Mouse (Mus musculus) MEL (cell line): ENCODE results near the gene Fam221b. TPM values are rescaled to one million over a fixed set of nuclear protein-coding genes. Genes with fewer than 3 reads are reported as not detected.

Experiments used
- DNase-seq: peaks from one replicate; pipeline ENCODE4 v3.0.0; 2011; ENCODE audit warnings: low read depth, low spot score
- H3K27ac ChIP-seq: 2 replicates; pipeline ENCODE4 v1.5.1; 2012; ENCODE audit warnings: low read depth, mild to moderate bottlenecking, control low read depth, low read length, moderate library complexity; ENCODE audit not compliant: control insufficient read depth
- H3K27me3 ChIP-seq, 2 experiments: fragments of 150-350 bp in 1 of 2; sonication (generic) in 1 of 2; 2 replicates each; pipeline ENCODE4 v1.6.1; 2012; ENCODE audit warnings: low read length in 2 of 2, mild to moderate bottlenecking in 2 of 2, improper control_type of control experiment in 1 of 2, moderate library complexity in 1 of 2; ENCODE audit not compliant: insufficient read depth in 2 of 2, control insufficient read depth in 1 of 2
- H3K36me3 ChIP-seq, 2 experiments: 2 replicates each; pipeline ENCODE4 v1.6.1; 2012 to 2014; ENCODE audit warnings: low read length in 2 of 2, improper control_type of control experiment in 1 of 2, inconsistent platforms in 1 of 2, mild to moderate bottlenecking in 1 of 2; ENCODE audit not compliant: insufficient read depth in 2 of 2, control insufficient read depth in 1 of 2
- H3K4me1 ChIP-seq, 2 experiments: fragments of 150-350 bp in 1 of 2; sonication (generic) in 1 of 2; 2 replicates each; pipeline ENCODE4 v1.6.1; 2012; ENCODE audit warnings: low read length in 2 of 2, improper control_type of control experiment in 1 of 2, mild to moderate bottlenecking in 1 of 2; ENCODE audit not compliant: insufficient read depth in 2 of 2, control insufficient read depth in 1 of 2
- H3K4me3 ChIP-seq, 2 experiments: fragments of 150-350 bp in 1 of 2; sonication (generic) in 1 of 2; 2 replicates each; pipeline ENCODE4 v1.5.1; 2012; ENCODE audit warnings: low read depth in 2 of 2, low read length in 2 of 2, mild to moderate bottlenecking in 2 of 2, moderate library complexity in 2 of 2, control low read depth in 1 of 2, improper control_type of control experiment in 1 of 2; ENCODE audit not compliant: control insufficient read depth in 1 of 2, insufficient read depth in 1 of 2
- H3K79me2 ChIP-seq: 2 replicates; pipeline ENCODE4 v1.6.1; 2012; ENCODE audit warnings: mild to moderate bottlenecking, low read length, moderate library complexity; ENCODE audit not compliant: control insufficient read depth, poor library complexity, insufficient read depth
- H3K9ac ChIP-seq: 2 replicates; pipeline ENCODE4 v1.6.1; 2012; ENCODE audit warnings: low read depth, mild to moderate bottlenecking, control low read depth, low read length, moderate library complexity; ENCODE audit not compliant: control insufficient read depth, poor library complexity, severe bottlenecking
- H3K9me3 ChIP-seq: fragments of 150-350 bp; sonication (generic); replicated peaks from 2 replicates; pipeline ENCODE4 v1.6.1; 2012; ENCODE audit warnings: mild to moderate bottlenecking, low read length, improper control_type of control experiment, moderate library complexity; ENCODE audit not compliant: insufficient read depth
- CHD1 ChIP-seq: IDR thresholded peaks from 2 replicates; pipeline ENCODE4 v1.6.1; 2012; ENCODE audit warnings: low read depth, mild to moderate bottlenecking, inconsistent platforms, low read length, improper control_type of control experiment
- CHD2 ChIP-seq: IDR thresholded peaks from 2 replicates; pipeline ENCODE4 v1.6.1; 2011; ENCODE audit warnings: low read length, improper control_type of control experiment
- ELF1 ChIP-seq: IDR thresholded peaks from 2 replicates; pipeline ENCODE4 v1.6.1; 2014; ENCODE audit warnings: low read depth, mild to moderate bottlenecking, inconsistent platforms, low read length, improper control_type of control experiment, moderate library complexity
- EP300 ChIP-seq, 2 experiments: IDR thresholded peaks; 2 replicates each; pipeline ENCODE4 v1.6.1; 2011; ENCODE audit warnings: improper control_type of control experiment in 2 of 2, low read length in 2 of 2, low read depth in 1 of 2, mild to moderate bottlenecking in 1 of 2
- ETS1 ChIP-seq: IDR thresholded peaks from 2 replicates; pipeline ENCODE4 v1.6.1; 2012; ENCODE audit warnings: low read depth, mild to moderate bottlenecking, inconsistent platforms, low read length, improper control_type of control experiment, moderate library complexity
- HCFC1 ChIP-seq: IDR thresholded peaks from 2 replicates; pipeline ENCODE4 v1.6.1; 2012; ENCODE audit warnings: low read depth, mild to moderate bottlenecking, inconsistent platforms, low read length, improper control_type of control experiment, moderate library complexity
- KAT2A ChIP-seq: conservative IDR thresholded peaks from 2 replicates; pipeline ENCODE4 v1.6.1; 2012; ENCODE audit warnings: low read depth, low read length, improper control_type of control experiment, inconsistent platforms
- MAX ChIP-seq: IDR thresholded peaks from 2 replicates; pipeline ENCODE4 v1.6.1; 2011; ENCODE audit warnings: low read length, improper control_type of control experiment
- MAZ ChIP-seq: IDR thresholded peaks from 2 replicates; pipeline ENCODE4 v1.6.1; 2012; ENCODE audit warnings: low read depth, mild to moderate bottlenecking, inconsistent platforms, low read length, improper control_type of control experiment
- MEF2A ChIP-seq: IDR thresholded peaks from 2 replicates; pipeline ENCODE4 v1.6.1; 2014; ENCODE audit warnings: low read depth, mild to moderate bottlenecking, inconsistent platforms, low read length, improper control_type of control experiment; ENCODE audit not compliant: poor library complexity, insufficient replicate concordance, severe bottlenecking; ENCODE audit errors: extremely low read depth
- MXI1 ChIP-seq: IDR thresholded peaks from 2 replicates; pipeline ENCODE4 v1.6.1; 2011; ENCODE audit warnings: mild to moderate bottlenecking, low read depth, low read length, improper control_type of control experiment
- MYC ChIP-seq: IDR thresholded peaks from 2 replicates; pipeline ENCODE4 v1.6.1; 2011; ENCODE audit warnings: low read depth, mild to moderate bottlenecking, low read length, improper control_type of control experiment, moderate library complexity
- POLR2AphosphoS2 ChIP-seq: IDR thresholded peaks from 2 replicates; pipeline ENCODE4 v1.6.1; 2011; ENCODE audit warnings: low read length, improper control_type of control experiment
- SIN3A ChIP-seq: IDR thresholded peaks from 2 replicates; pipeline ENCODE4 v1.6.1; 2012; ENCODE audit warnings: low read length, improper control_type of control experiment, inconsistent platforms
- SMC3 ChIP-seq: IDR thresholded peaks from 2 replicates; pipeline ENCODE4 v1.6.1; 2011; ENCODE audit warnings: low read depth, low read length, improper control_type of control experiment
- TAL1 ChIP-seq: IDR thresholded peaks from 2 replicates; pipeline ENCODE4 v1.6.1; 2012; ENCODE audit warnings: mild to moderate bottlenecking, inconsistent platforms, low read length, moderate library complexity, mixed read lengths
- UBTF ChIP-seq: IDR thresholded peaks from 2 replicates; pipeline ENCODE4 v1.6.1; 2012; ENCODE audit warnings: low read depth, mild to moderate bottlenecking, inconsistent platforms, low read length, improper control_type of control experiment, moderate library complexity, borderline replicate concordance; ENCODE audit not compliant: insufficient read depth
- ZC3H11A ChIP-seq: IDR thresholded peaks from 2 replicates; pipeline ENCODE4 v1.6.1; 2012; ENCODE audit warnings: low read depth, mild to moderate bottlenecking, inconsistent platforms, low read length, improper control_type of control experiment
- polyA plus RNA-seq, 2 experiments: library from polyadenylated mRNA; stranded (reverse) in 1 of 2; unstranded in 1 of 2; fragments of >175 nt in 1 of 2; fragments of >200 nt in 1 of 2; gene quantifications; 2 replicates each; pipeline versions ENCODE4 v1.2.1 to v1.2.4; 2012; ENCODE audit warnings: low replicate concordance in 2 of 2, low read depth in 1 of 2; ENCODE audit not compliant: insufficient read length in 2 of 2, insufficient read depth in 1 of 2, missing spikeins in 1 of 2
- total RNA-seq: library from RNA; depleted of rRNA; stranded (reverse); fragments of 300-350 nt; gene quantifications from 2 replicates; pipeline ENCODE4 v1.2.3, GENCODE M21; 2012

The Fam221b gene
- total and polyA plus RNA-seq, 3 experiments: 0.10 to 8.8 TPM; not detected in 1

DNA sequence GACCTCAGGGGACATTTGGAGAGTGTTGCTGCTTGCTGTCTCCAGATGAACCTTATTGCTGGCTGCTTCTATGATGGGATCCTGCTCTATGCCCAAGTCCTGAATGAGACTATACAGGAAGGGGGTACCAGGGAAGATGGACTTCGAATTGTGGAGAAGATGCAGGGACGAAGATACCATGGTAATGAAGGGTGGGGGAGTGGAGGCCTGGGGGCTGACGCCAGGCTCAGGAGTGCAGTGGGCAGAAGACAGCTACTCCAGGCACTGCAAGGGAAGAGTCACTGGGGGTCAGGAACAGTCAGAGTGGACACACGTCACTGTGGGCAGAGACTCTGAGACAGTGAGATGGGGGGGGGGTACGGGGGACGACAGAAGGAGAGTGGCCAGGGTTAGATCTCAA, 28.5 kb downstream of the Fam221b start:
- no peak for DNase-seq
- no peak overlapping the region for H3K27ac ChIP-seq
- H3K4me1 ChIP-seq: no peaks in the 10 kb centered on the region
- no peak for TF ChIP-seq ZC3H11A
- no peak for TF ChIP-seq MAZ
- no peak for TF ChIP-seq CHD2
- no peaks in the 10 kb centered on the region for H3K36me3 ChIP-seq
- no peaks in the 10 kb centered on the region; a peak in 2 of 4 replicates for H3K27me3 ChIP-seq
- H3K4me3 ChIP-seq: no peak overlapping the region
- H3K9ac ChIP-seq: no peak overlapping the region
- H3K9me3 ChIP-seq: no peaks in the 10 kb centered on the region
- no peaks in the 10 kb centered on the region for H3K79me2 ChIP-seq

DNA sequence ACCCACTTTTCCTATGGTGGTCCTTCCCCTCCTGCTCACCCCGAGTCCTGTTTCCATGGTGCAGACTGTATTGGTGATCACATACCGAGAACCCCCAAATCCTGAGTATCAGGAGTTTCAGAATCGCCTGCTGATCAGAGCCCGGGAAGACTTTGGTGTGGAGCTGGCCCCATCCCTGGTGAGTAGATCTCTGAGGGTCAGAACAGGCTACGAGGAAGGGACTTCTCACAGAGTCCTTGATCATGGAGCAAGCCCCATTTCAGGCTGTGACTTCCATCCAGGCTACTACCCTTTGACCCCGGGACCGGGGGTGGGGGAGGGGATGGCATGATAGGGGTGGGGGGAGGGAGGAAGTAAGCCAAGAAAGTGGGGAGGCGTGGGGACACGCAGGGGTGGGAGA, 28.9 kb downstream of the Fam221b start:
- no peak overlapping the region for H3K4me3 ChIP-seq
- H3K4me1 ChIP-seq: no peaks in the 10 kb centered on the region
- no peaks in the 10 kb centered on the region for H3K79me2 ChIP-seq
- no peaks in the 10 kb centered on the region; a peak in 2 of 4 replicates for H3K27me3 ChIP-seq
- H3K36me3 ChIP-seq: no peaks in the 10 kb centered on the region
- no peak for DNase-seq
- TF ChIP-seq MAX (no peak), ELF1 (no peak), HCFC1 (no peak), EP300 (IDR thresholded peaks at IDR 0.05; ENCODE audit: low read depth in 1 of 2, low read length in 2 of 2) (no peak), KAT2A (no peak), CHD1 (no peak), SMC3 (no peak), MXI1 (no peak), TAL1 (no peak), UBTF (no peak), MEF2A (no peak), SIN3A (no peak), MYC (no peak), ETS1 (no peak), POLR2AphosphoS2 (no peak)
- H3K9me3 ChIP-seq: no peaks in the 10 kb centered on the region
- no peak overlapping the region for H3K27ac ChIP-seq
- no peak overlapping the region for H3K9ac ChIP-seq
